Mouse (Mus musculus) heart, postnatal 4 days (tissue): ENCODE measurements around the gene Cic. TPM values are rescaled to one million over a fixed set of nuclear protein-coding genes. Genes with fewer than 3 reads are reported as not detected.
"Not testable (repeated sequence)": the region's sequence is repeated elsewhere in the genome, so short reads cannot be mapped to it uniquely, and the experiment has no call there.

Source experiments
- DNase-seq: peaks from one replicate; pipeline ENCODE4 v3.0.0; 2021
- microRNA-seq, 2 experiments: library from miRNA; unstranded; fragments of <30 nt; microRNA quantifications; one replicate each; pipeline ENCODE4 v1.2.0; 2021 to 2022
- total RNA-seq, 2 experiments: library from RNA; stranded (reverse); gene quantifications; 2 replicates each; pipeline ENCODE4 v1.2.3; 2021

Cic gene
- total RNA-seq, 2 experiments from 2014 or later = 108 to 109 TPM

DNA sequence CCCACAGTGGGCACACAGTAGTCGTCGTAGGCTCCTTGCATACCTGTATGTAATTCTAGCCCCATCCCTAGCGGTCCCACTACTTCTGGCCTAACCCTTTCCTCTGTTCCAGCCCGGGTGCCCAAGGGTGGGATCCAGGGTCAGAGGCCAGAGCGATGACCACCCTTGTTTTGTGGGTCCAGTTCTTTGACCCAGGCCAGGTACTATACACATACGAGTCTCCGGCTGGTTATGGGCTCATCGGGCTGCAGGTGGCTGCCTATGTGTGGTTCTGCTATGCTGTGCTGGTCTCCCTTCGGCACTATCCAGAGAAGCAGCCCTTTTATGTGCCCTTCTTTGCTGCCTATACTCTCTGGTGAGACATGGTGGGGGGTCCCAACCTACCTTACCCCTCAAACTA lies 41.9 kb downstream of the Cic start:
- no peak for DNase-seq

DNA sequence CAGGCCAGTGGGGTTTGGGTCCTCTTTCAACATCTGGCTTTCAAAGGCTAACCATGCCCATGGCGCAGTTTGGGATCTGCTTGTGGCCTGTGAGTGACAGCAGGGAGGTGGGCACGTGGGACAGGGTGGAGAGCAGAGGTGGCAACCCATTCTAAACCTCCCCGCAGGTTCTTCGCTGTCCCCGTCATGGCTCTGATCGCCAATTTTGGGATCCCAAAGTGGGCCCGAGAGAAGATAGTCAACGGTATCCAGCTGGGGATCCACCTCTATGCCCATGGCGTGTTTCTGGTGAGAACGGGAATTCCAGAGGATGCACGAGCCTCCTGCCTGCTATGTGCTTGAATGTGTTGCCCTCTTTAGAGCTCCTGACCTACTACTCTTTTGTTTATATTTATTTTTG lies 43.7 kb downstream of the Cic start:
- DNase-seq = no peak

- no peak for DNase-seq
Observed at GRCm38 (mm10) chr7:25313325-25313724, 45.8 kb downstream of the Cic start.

DNA sequence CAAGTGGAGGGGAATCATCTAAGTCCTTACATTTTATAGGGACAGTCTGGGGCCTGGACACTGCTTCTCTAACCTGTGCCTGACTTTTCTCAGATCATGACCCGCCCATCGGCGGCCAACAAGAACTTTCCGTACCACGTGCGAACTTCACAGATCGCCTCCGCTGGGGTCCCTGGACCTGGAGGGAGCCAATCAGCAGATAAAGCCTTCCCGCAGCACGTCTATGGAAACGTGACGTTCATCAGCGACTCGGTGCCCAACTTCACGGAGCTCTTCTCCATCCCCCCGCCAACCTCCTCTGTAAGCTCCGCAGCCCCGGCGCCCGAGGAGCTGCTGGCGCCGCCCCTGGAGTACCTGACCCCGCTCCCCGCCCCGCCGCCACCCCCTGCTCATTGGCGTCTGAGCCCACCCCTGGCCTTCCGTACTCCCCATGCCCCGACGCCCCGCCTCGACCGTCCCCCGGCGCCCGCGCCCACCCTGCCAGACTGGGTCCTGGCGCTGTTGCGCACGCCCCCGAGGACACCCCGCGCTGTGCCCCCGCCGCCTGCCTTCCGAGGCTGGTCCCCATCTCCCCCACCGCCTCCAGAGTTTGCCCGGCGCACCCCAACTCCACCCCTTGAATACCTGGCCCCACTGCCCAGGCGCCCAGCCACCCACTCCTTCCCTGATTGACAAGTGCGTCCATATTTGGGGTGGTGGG lies 47.3 kb downstream of the Cic start:
- no peak for DNase-seq

DNA sequence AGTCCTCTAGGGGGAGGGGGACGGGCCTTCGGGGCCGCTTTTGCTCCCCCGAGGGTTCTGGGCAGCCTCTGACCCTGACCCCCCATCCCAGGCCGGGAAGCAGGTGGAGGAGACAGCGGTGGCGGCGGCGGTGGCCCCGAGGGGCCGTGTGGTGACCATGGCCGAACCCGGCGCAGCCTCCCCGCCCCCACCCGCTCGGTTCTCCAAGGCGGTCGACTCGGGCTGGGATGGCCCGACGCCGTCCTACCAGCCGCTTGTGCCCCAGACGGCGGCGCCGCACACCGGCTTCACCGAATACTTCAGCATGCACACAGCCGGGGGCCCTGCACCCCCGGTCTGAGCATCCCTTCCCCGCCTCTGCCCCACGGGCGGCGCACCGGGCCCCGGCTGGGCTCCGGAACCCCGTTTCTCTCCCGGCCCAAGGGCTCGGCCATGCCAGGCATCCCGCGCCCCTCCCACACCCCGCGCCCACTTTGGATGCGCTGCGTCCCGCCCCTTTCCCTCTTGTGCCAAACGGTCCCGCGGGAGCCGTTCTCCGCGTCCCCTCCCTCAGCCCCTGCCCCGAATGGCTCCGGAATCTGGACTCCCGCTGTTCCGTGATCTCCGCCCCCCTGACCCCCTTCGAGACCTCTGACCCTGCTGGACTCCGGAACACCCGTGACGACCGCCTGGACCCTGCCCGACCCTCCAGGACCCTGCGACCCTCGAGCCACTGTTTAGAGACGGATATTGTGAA lies 48.0 kb downstream of the Cic start:
- DNase-seq = peak; percentile 32

DNA sequence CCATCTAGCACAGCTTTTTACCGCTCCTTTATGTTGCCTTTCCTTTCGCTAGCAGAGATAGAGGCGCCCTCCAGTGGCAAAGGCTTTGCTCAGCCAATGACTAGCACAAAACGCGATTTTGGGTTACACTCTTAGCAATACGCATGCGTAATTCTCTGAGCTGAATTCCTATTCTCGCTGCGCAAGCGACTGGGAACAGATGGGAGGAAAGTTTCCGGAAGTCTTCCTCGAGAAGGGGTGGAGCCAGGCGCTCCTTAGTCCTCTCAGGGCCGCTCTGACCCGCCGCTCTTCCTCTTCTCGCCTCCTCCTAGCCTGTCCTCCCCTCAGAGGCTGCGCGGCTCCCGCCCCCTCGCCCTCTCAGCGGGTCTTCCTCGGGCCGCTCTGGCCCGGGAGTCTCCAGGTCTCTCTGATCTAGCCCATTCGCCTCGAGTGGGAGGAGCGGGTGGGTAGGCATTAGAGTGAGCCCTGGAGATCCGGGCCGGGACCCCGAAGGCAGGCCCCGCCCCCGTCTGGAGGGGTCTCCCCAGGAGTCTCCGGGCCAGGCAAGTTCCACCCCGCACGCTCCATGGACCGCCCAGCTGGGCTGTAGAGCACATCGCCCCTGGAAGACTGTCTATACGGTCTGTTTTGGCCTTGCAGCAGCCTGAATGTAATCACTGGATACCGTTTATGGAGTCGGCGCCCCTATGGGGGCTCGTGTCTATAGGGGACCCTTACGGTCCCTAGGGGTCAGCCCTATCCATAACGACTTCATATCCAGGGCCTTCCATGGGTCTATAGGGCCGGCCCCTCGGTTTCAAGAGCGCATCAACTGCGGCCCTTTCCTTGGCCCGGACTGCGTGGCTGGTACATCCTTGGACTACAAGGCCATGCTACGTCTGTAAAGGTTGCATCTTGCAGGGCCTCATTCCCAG lies 49.3 kb downstream of the Cic start, which contains the start of gene Megf8:
TSS of gene Megf8 (plus strand) at position 633 of the 914 bp plus-strand sequence.
- DNase-seq = peak; percentile 97

- DNase-seq = no peak
Observed at GRCm38 (mm10) chr7:25317446-25317999, 50.0 kb downstream of the Cic start.

DNA sequence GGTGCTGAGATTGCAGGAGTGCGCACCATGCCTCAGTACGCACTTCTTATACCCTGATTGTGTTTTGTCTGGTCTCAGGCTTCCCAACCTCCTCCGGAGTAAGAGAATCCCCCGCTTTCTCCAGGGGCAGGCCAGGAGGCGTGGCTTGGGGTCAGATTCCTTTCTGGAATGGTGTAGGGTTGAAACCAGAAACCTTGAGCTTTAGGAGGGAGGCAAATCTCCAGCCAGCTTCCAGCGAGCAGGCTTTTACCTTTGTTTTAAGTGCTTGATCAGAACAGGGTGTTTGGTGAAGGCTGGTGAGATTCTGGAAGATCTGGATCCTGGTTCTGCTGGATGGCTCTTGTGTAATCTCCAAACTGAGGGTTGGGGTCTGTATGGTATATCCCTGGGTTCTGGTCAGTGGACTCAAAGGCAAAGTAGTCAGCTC lies 54.6 kb downstream of the Cic start:
- DNase-seq = peak; percentile 57

DNA sequence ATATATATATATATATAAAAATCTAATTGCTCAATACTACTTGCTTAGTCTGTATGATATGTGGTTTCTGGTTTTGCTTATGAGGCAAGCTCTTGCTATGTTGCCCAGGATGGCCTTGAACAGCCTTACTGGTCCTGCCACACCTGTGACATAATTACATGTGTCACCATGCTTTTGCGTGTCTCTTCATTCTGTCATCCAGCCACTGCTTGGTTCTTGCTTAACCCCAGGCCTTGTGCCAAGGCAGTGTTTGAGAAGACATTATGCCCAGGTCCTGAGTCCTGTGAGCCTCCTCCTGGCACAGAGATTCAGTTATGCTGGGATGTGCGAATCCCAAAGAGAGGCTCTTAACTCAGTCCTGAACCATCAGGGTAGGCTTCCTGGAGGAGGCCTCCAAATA lies 55.7 kb downstream of the Cic start:
- no peak for DNase-seq

DNA sequence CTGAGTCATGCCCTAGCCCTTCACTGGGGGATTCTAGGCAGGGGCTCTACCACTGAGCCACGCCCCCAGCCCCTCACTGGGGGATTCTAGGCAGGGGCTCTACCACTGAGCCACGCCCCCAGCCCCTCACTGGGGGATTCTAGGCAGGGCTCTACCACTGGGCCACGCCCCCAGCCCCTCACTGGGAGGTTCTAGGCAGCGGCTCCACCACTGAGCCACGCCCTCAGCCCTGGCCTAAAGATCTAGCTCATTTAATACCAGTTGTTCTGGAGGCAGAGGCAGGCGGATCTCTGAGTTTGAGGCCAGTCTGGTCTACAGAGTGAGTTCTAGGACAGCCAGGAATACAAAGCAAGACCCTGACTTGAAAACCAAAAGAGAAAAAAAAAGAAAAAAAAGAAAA lies 57.9 kb downstream of the Cic start:
- not testable (repeated sequence) for DNase-seq

DNA sequence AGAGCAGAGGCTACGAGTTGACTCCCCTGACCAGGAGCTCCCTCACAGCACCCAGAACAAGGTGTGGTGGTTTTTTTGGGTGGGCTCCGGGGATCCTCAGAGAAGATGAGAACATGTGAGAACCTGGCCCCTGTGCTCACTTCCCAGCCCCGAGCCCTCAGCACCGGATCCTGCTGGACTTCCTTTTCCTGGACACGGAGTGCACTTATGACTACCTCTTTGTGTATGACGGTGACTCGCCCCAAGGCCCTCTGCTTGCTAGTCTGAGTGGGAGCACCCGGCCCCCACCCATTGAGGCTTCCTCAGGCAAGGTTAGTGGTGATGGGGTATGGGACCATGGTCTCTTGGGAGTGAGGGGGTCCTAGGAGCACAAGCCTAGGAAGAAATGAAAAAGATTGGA lies 58.7 kb downstream of the Cic start:
- no peak for DNase-seq

- peak; percentile 83 for DNase-seq
Observed at GRCm38 (mm10) chr7:25333596-25334307, 66.2 kb downstream of the Cic start.

DNA sequence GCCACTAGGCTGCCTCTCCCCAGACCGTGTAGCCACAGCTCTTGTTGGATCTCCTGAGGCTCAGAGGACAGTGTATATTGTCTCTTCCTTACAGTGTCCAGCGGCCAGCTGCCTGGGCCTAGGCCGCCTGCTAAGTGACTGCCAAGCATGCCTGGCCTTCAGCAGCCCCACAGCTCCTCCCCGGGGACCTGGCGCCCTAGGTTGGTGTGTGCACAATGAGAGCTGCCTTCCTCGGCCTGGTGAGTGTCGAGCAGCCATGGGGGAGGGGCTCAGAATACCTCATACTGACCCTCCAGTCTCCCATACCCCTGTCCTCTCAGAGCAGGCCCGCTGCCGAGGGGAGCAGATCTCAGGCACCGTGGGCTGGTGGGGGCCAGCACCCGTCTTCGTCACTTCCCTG lies 67.0 kb downstream of the Cic start:
- DNase-seq = no peak

GRCm38 (mm10) chr7:25339329-25339728 lies 71.8 kb downstream of the Cic start:
- no peak for DNase-seq

DNA sequence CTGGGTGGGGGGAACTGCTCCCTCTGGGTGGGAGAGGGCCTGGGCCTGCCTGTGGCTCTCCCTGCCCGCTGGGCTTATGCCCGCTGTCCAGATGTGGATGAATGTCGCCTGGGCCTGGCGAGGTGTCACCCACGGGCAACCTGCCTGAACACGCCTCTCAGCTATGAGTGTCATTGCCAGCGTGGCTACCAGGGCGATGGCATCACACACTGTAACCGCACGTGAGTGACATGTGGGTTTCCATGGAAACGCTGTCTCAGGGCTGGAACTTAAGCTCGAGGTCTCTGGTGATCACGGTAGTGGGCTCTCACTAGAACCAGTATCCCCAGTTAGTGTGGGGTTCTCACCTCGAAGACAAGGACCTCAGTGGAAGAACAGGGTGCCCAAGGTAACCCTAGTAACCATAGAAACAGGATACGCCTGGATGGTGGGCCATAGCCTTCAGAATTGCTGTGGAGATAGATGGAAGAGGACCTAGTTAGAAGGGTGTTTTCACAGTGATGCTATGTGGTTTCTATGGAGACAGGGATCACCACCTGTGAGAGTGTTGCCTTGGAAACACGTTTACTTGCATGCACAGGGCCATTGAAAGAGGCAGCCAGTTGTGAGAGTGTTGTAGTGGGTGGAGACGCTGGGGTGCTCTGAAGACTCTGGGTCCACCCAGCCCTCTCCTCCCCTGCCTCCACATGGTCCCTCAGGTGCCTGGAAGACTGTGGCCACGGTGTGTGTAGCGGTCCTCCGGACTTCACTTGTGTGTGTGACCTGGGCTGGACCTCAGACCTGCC lies 73.7 kb downstream of the Cic start:
- DNase-seq = no peak

Small RNAs within 50 kb of the gene (microRNA-seq; reads per million reads assigned to microRNA genes)
- gene Mir7048 = 0 to 0.20 reads per million in 2 experiments

Other genes starting within 250 kb of the Cic start
- 10 to 100 TPM; 14.0 to 15.7 TPM for gene Grik5, start 195.4 kb upstream of the Cic start, total RNA-seq
- gene Zfp574, start 195.1 kb upstream of the Cic start, total RNA-seq = 10 to 100 TPM; 13.5 to 16.3 TPM
- gene Pou2f2, start 88.0 kb upstream of the Cic start, total RNA-seq = under 1 TPM; 0.36 to 0.79 TPM
- 1 to 10 TPM; 7.2 to 9.6 TPM for gene Dedd2, start 47.1 kb upstream of the Cic start, total RNA-seq
- gene Zfp526, start 46.3 kb upstream of the Cic start, total RNA-seq = 10 to 100 TPM in 1 of 2 experiments, 1 to 10 TPM in 1; 9.9 to 10.2 TPM
- 10 to 100 TPM; 68.2 to 70.9 TPM for gene Gsk3a, start 29.9 kb upstream of the Cic start, total RNA-seq
- gene Erf, start 16.9 kb upstream of the Cic start, total RNA-seq = 10 to 100 TPM; 47.5 to 53.2 TPM
- gene Pafah1b3, start 30.3 kb downstream of the Cic start, total RNA-seq = 10 to 100 TPM; 37.5 to 38.4 TPM
- not detected for gene Prr19, start 33.7 kb downstream of the Cic start, total RNA-seq
- gene Tmem145, start 38.4 kb downstream of the Cic start, total RNA-seq = not detected
- gene Megf8, start 49.5 kb downstream of the Cic start, total RNA-seq = 10 to 100 TPM; 26.2 to 29.3 TPM
- not detected for gene Cnfn, start 102.0 kb downstream of the Cic start, total RNA-seq
- gene Lipe, start 131.0 kb downstream of the Cic start, total RNA-seq = 10 to 100 TPM; 20.8 to 22.6 TPM
- gene Cxcl17, start 145.2 kb downstream of the Cic start, total RNA-seq = not detected
- 1 to 10 TPM; 9.1 to 9.7 TPM for gene Ceacam1, start 209.9 kb downstream of the Cic start, total RNA-seq